Mouse (Mus musculus) small intestine, adult 2 months (tissue): ENCODE data around the gene Armh2. TPM values are rescaled to one million over a fixed set of nuclear protein-coding genes. Genes with fewer than 3 reads are reported as not detected.

ENCODE experiments used
- H3K27ac ChIP-seq: fragments of 200-500 bp; 2 replicates; pipeline ENCODE4 v1.5.1; 2012; ENCODE audit warnings: low read depth, low read length, control low read depth, inconsistent platforms; ENCODE audit not compliant: insufficient read depth
- H3K27me3 ChIP-seq: fragments of 200-500 bp; 2 replicates; pipeline ENCODE4 v1.6.1; 2012; ENCODE audit warnings: mild to moderate bottlenecking, moderate library complexity, low read length, inconsistent platforms; ENCODE audit not compliant: control insufficient read depth, insufficient read depth
- H3K36me3 ChIP-seq: fragments of 200-500 bp; 2 replicates; pipeline ENCODE4 v1.6.1; 2012; ENCODE audit warnings: mild to moderate bottlenecking, low read length, control low read depth, inconsistent platforms; ENCODE audit not compliant: control insufficient read depth, insufficient read depth
- H3K4me1 ChIP-seq: fragments of 200-500 bp; 2 replicates; pipeline ENCODE4 v1.6.1; 2012; ENCODE audit warnings: low read length, inconsistent platforms, mixed read lengths; ENCODE audit not compliant: control insufficient read depth, insufficient read depth, insufficient read length
- H3K4me3 ChIP-seq: fragments of 200-500 bp; 2 replicates; pipeline ENCODE4 v1.5.1; 2012; ENCODE audit warnings: low read depth, mild to moderate bottlenecking, control low read depth, inconsistent platforms, low read length, moderate library complexity
- CTCF ChIP-seq: fragments of 200-500 bp; IDR thresholded peaks from 2 replicates; pipeline ENCODE4 v1.5.1; 2012; ENCODE audit warnings: low read depth, mild to moderate bottlenecking, control low read depth, inconsistent platforms, low read length, moderate library complexity, mixed read lengths; ENCODE audit not compliant: insufficient replicate concordance, insufficient read length; ENCODE audit errors: extremely low read depth
- POLR2A ChIP-seq: fragments of 200-500 bp; IDR thresholded peaks from 2 replicates; pipeline ENCODE4 v1.6.1; 2012; ENCODE audit warnings: low read depth, mild to moderate bottlenecking, control low read depth, inconsistent platforms, low read length, moderate library complexity
- WGBS: fragments of 180-500 bp; shearing (Covaris S2); methylation state at CpG from one replicate; pipeline ENCODE4 v1.1.7; 2018; 5-methylcytosine and 5-hydroxymethylcytosine counted together
- polyA plus RNA-seq: library from polyadenylated mRNA; depleted of rRNA; stranded (reverse); fragments of >200 nt; gene quantifications from 2 replicates; pipeline ENCODE4 v1.2.3, GENCODE M21; 2012

The Armh2 gene
- polyA plus RNA-seq, 1 experiment = not detected

DNA sequence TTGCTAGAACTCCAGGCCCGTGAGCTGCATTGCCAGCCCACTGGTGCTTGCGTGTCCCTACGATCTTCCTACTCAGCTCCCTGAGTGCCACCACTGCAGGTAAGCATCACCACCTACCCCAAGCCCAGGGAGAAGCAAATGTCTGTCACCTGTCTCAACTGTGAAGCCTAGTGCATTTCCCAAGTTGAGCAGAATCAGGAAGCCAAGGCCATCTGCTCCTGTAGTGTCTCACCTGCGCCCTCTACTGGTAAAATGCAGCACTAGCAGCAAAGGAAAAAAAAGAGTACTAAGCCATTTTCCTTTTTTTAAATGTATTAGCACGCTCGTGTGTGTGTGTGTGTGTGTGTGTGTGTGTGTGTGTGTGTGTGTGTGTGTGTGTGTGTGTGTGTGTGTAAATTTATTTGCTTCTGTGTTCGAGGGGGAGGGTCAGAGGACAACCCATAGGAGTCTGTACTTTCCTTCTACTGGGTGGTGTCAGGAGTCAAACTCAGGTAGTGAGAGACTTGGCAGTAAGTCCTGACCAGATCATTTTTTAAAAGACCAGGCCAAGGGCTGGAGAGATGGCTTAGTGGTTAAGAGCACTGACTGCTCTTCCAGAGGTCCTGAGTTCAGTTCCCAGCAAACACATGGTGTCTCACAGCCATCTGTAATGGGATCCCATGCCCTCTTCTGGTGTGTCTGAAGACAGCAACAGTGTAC lies 35.3 kb downstream of the Armh2 start:
- Histone ChIP-seq H3K4me1 (no peaks in the 10 kb centered on the region), H3K4me3 (no peak overlapping the region), H3K27ac (no peak overlapping the region), H3K27me3 (no peaks in the 10 kb centered on the region), H3K36me3 (no peaks in the 10 kb centered on the region)
- 43% methylated on average over 7 of the region's 7 CpGs for WGBS
- TF ChIP-seq CTCF (peak; percentile 76; the same call in 1 of the 2 replicates), POLR2A (no peak)

DNA sequence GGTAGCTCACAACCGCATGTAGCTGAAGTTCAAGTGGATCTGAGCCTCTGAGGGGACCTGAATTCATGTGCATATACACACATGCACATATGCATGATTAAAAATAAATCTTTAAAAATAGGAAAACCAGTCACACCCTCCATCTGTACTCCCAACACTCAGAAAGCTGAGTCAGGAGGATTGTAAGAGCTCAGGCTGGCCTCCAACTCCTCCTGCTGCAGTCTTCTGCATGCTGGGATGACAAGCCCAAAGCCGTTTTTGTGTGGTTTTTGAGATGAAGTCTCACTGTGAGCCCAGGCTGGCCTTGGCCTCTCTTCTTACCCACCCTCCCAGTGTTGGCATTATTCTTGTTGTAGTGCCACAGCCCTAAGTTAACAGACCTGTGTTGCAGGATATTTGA lies 37.0 kb downstream of the Armh2 start:
- H3K36me3 ChIP-seq = no peaks in the 10 kb centered on the region
- no peak overlapping the region for H3K27ac ChIP-seq
- H3K4me3 ChIP-seq = no peak overlapping the region
- peaks cover 7% of the 10 kb centered on the region; the same call in 1 of the 2 replicates for H3K4me1 ChIP-seq
- WGBS = 79% methylated on average over 2 of the region's 2 CpGs
- no peaks in the 10 kb centered on the region for H3K27me3 ChIP-seq
- no peak for TF ChIP-seq CTCF
- no peak for TF ChIP-seq POLR2A

DNA sequence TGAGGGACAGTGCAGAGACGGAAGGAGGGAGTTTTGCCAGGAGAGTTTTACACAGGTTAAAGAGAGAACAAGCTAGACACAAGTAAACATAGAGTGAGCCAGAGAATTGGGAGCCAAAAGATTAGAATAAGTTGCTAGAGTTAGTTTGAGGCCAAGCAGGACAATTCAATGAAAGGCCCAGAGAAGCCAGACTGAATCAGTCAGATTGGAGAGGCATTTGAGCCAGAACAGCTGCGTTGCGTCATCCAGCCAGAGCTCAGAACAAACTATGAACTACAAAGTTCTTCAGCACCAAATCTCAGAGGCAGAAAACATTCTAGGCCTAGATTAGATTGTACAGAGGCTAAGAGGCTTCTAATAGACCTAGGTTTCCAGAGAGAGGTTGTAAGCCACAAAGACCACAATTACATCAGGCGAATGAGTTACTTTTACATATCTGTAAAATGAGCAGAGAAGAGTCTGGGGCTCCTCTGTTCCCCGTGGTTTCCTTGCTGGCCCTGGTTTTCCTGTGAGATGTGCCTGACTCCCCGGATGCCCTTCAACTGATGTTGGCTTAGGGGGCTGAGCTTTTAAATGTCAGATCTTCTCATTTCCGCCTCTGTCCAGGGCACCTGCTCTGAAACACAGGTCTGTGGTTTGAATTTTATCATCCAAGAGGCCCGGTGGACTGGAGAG lies 37.8 kb downstream of the Armh2 start:
- TF ChIP-seq CTCF (no peak), POLR2A (no peak)
- Histone ChIP-seq H3K27ac (no peak overlapping the region), H3K4me3 (no peak overlapping the region), H3K4me1 (peaks cover 7% of the 10 kb centered on the region; the same call in 1 of the 2 replicates), H3K36me3 (no peaks in the 10 kb centered on the region), H3K27me3 (no peaks in the 10 kb centered on the region)
- 80% methylated on average over 8 of the region's 8 CpGs for WGBS

DNA sequence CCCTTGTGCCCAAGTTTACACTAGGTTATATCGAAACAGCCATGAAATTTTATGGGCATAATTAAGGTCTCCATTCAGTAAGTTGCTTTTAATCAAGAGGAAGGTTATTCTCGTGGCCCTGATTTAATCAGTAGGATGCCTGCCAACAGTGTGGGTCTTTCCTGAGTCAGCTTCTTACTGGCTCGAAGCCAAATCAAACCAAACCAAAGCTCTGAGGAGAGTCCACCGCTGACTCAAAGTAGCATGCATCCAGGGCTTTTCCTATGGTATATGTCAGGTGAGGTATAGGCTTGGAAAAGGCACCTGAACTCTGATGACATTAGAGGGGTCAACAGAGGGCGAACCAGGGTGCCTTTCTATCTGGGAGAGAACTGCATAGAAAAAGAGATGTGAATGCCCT lies 40.9 kb downstream of the Armh2 start:
- Histone ChIP-seq H3K27ac (no peak overlapping the region), H3K4me1 (peaks cover 10% of the 10 kb centered on the region; the same call in 1 of the 2 replicates), H3K4me3 (no peak overlapping the region), H3K36me3 (no peaks in the 10 kb centered on the region), H3K27me3 (no peaks in the 10 kb centered on the region)
- no peak for TF ChIP-seq POLR2A
- no peak for TF ChIP-seq CTCF
- 16% methylated on average over 5 of the region's 5 CpGs for WGBS

- no peak overlapping the region; the same call in 1 of the 2 replicates for H3K4me3 ChIP-seq
- no peak for TF ChIP-seq CTCF
- no peaks in the 10 kb centered on the region for H3K36me3 ChIP-seq
- H3K27ac ChIP-seq = no peak overlapping the region
- no peaks in the 10 kb centered on the region for H3K27me3 ChIP-seq
- WGBS = 68% methylated on average over 11 of the region's 11 CpGs
- H3K4me1 ChIP-seq = peaks cover 10% of the 10 kb centered on the region; the same call in 1 of the 2 replicates
Measured at GRCm38 (mm10) chr13:24786014-24786490, 45.0 kb downstream of the Armh2 start.

DNA sequence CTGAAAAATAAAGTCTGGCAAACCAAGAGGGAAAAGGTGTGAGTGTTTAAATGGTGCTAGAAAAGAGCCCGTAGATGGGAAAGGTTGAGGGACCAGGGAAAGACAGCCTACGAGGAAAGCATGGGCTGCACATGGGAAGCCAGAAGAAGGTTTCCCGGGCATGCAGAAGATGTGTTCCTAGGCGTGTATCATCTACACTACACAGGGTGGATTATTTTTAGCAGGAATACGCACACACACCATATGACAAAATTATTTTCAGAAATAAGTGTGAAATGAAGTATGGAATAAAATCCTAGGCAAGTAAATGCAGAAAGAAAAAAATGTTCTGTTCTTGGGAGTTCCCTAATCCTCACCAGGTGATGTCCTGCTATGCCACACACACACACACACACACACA lies 46.4 kb downstream of the Armh2 start:
- no peaks in the 10 kb centered on the region for H3K27me3 ChIP-seq
- WGBS = 90% methylated on average over 5 of the region's 5 CpGs
- no peak overlapping the region for H3K27ac ChIP-seq
- H3K4me1 ChIP-seq = peaks cover 5% of the 10 kb centered on the region; the same call in 1 of the 2 replicates
- no peak overlapping the region for H3K4me3 ChIP-seq
- no peaks in the 10 kb centered on the region for H3K36me3 ChIP-seq
- no peak for TF ChIP-seq POLR2A
- TF ChIP-seq CTCF = no peak

- Histone ChIP-seq H3K27ac (no peak overlapping the region), H3K36me3 (no peaks in the 10 kb centered on the region), H3K4me3 (no peak overlapping the region), H3K27me3 (no peaks in the 10 kb centered on the region), H3K4me1 (peaks cover 2% of the 10 kb centered on the region; the same call in 1 of the 2 replicates)
- WGBS = 39% methylated on average over 2 of the region's 2 CpGs
- TF ChIP-seq CTCF = no peak
- no peak for TF ChIP-seq POLR2A
Measured at GRCm38 (mm10) chr13:24791349-24791748, 50.3 kb downstream of the Armh2 start.
